Mouse (Mus musculus) brown adipose tissue, adult 24 weeks (tissue): Measurements from ENCODE around the gene Hpse. TPM values are rescaled to one million over a fixed set of nuclear protein-coding genes. Genes with fewer than 3 reads are reported as not detected.

Experiments used
- H3K27ac ChIP-seq: fragments of 200-500 bp; replicated peaks from 2 replicates; pipeline ENCODE4 v1.5.1; 2012; ENCODE audit warnings: low read depth, mild to moderate bottlenecking, low read length
- H3K4me1 ChIP-seq: fragments of 200-500 bp; 2 replicates; pipeline ENCODE4 v1.6.1; 2012; ENCODE audit warnings: low read length, mixed read lengths; ENCODE audit not compliant: control insufficient read depth, insufficient read depth, insufficient read length
- H3K4me3 ChIP-seq: fragments of 200-500 bp; 2 replicates; pipeline ENCODE4 v1.5.1; 2012; ENCODE audit warnings: low read depth, mild to moderate bottlenecking, low read length, moderate library complexity; ENCODE audit not compliant: insufficient read depth
- polyA plus RNA-seq: library from polyadenylated mRNA; stranded (reverse); fragments of >200 nt; gene quantifications from 2 replicates; pipeline ENCODE4 v1.2.4, GENCODE M21; 2012; ENCODE audit not compliant: missing spikeins, insufficient read depth, insufficient read length

Gene Hpse
- polyA plus RNA-seq, 1 experiment, result 1.1 TPM

DNA sequence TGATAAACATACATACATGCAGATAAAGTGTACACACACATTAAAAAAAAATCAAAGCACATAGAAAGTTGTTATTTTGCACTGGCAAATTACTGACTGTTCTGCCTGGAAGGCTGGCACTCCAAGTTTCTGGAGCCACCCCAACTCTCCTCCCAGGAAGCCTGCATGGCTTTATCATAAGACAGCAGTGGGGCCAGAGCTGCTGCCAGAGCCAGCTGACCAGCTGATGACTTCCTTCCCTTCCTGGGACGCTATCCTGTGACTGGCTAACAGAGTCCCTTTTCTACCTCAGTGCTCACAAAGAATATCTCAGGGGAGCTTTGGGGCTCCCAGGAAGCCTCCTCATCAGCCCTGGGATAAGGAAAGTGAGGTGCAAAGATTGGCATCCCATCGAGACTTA lies 9.5 kb downstream of the Hpse start:
- H3K27ac ChIP-seq, result no peak overlapping the region
- no peaks in the 10 kb centered on the region for H3K4me1 ChIP-seq
- no peak overlapping the region for H3K4me3 ChIP-seq

DNA sequence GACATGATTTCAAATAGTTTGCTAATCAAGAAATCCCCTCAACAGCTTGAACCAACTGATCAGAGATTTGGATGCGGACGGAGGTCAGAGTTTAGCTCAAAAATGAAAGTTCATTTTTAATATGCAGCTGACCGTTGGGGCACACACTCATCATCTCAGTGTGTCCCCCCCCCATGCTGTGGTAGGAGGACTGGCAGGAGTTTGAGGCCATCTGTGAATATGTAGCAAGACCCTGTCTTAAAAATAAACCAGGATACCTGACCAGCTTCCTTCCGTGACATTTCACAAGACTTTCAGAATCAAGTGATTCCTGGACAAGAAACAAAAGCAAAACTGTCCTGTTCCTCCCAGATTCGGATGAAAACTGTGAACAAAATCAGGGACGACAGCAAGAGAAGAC lies 10.5 kb downstream of the Hpse start:
- Histone ChIP-seq H3K27ac (no peak overlapping the region), H3K4me1 (no peaks in the 10 kb centered on the region), H3K4me3 (no peak overlapping the region)

DNA sequence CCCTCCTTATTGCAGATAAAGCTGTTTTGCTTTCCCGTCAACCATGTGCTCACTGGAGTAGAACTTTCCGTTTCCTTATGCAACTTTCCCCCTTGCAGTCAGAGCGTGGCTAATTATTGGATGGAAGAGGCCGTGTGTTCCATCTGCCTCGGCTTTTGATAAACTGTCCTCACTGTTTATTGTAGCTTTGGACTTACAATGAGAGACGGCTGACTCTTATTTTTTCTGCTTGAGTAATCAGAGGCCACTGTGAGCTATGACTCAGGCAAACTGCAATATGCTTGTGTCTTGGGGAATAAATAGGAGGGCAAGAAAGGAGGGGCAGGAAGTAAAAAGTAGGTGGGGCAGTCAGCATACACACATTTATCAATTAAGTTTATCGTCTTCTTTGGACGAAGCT lies 12.8 kb downstream of the Hpse start:
- Histone ChIP-seq H3K4me3 (no peak overlapping the region), H3K4me1 (no peaks in the 10 kb centered on the region), H3K27ac (no peak overlapping the region)

DNA sequence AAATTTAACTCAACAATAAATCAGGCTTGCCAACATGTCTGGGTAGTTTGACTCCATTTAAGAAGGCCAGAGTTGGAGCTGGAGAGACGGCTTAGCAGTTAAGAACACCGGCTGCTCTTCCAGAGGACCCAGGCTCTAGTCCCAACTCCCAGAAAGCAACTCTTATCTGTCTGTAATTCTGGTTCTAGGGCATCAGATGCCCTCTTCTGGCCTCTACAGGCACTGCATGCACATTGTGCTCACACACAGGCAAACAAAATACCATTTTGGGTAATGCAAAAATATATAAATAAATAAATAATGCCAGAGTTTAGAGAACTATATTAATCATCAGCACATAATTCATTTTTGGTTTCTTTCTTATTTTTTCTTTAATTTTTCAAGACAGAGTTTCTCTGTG lies 15.2 kb downstream of the Hpse start:
- H3K27ac ChIP-seq, result no peak overlapping the region
- no peak overlapping the region for H3K4me3 ChIP-seq
- H3K4me1 ChIP-seq, result no peaks in the 10 kb centered on the region

DNA sequence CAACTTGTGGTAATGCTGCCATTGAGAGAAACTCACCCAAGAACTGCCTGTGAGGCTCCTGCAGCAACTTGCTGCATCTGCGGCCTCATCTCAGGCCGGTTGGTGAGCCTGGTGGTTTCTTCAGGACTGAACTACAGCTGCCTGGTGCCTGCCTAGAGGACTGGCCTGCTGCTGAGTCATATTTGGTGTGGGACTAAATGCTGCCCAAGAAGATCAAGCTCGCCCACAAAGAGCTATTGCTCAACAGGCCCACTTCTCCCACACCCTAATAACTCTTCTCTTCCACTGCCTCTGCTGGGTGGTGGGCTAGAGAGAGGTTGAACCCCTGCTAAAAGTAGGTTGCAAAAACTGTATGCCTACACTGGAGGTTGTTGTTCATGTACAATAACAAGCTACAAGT lies 17.2 kb downstream of the Hpse start:
- Histone ChIP-seq H3K27ac (no peak overlapping the region), H3K4me3 (no peak overlapping the region), H3K4me1 (no peaks in the 10 kb centered on the region)

DNA sequence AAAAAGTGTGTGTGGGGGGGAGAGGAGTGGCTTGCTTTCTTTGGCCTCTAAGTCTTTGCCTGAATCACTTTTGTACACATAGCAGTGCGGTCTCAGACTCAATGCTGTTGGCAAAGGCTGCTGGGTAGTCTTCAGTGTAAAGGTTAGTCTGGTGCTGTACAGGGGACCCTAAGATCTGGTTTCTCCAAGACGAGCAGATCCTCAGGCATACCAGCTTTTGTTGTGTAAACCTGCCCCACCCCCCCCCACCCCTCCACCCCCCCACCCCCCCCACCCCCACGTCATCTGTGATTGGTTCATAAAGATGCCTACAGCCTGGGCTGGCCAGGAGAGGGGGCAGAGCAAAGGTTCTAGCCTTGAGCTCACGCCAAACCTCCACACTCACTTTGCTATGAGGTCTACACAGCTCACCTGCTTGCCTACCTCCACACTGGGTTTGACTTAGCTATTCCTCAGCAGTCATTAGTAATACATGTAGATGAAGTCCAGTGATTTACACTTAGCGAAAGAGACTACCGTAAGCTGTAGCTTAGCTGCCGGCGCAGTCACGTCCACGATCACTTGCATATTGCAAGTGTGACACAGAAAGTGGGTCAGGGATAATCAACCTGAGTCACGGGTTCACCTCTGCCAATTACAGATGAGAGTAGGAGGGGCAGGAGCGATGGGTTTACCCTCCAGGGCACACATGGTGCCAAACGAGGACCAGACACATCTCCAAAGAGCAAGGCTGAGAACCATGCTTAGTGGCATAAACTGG lies 18.5 kb downstream of the Hpse start:
- Histone ChIP-seq H3K4me3 (no peak overlapping the region), H3K27ac (no peak overlapping the region), H3K4me1 (no peaks in the 10 kb centered on the region)

DNA sequence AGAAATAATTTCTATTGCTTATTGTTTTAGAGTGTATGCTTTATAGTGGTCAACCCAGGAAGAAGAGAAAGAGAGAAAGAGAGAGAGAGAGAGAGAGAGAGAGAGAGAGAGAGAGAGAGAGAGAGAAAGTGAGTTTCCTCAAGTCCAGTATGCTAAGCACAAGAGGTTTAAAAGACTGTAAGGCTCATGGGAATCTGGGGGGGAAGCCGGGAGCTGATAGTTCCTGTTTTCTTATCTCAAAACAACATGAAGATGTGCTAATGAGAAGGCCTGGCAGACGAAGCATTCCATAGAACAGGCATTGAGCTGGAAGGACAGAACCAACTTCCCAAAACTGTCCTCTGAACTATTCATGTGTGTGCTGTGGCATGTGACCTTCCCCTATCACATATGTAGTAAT lies 21.6 kb downstream of the Hpse start:
- H3K4me1 ChIP-seq, result no peaks in the 10 kb centered on the region
- H3K27ac ChIP-seq, result no peak overlapping the region
- no peak overlapping the region for H3K4me3 ChIP-seq

DNA sequence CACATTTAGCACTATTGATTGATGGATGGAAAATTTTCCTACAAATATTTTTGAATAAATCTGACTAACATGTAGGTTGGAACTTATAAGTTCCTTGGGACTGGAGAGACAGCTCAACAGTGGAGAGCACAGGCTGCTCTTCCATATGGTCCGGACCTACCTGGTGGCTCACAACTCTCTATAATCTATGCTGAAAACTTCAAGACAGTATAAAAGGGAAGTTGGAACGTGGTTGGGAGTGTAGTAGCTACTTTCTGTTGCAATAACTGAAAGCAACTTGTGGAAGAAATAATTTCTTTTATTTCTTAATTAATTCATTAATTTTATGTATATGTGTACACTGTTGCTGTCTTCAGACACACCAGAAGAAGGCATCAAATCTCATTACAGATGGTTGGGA lies 22.1 kb downstream of the Hpse start:
- Histone ChIP-seq H3K27ac (no peak overlapping the region), H3K4me3 (no peak overlapping the region), H3K4me1 (no peaks in the 10 kb centered on the region)

DNA sequence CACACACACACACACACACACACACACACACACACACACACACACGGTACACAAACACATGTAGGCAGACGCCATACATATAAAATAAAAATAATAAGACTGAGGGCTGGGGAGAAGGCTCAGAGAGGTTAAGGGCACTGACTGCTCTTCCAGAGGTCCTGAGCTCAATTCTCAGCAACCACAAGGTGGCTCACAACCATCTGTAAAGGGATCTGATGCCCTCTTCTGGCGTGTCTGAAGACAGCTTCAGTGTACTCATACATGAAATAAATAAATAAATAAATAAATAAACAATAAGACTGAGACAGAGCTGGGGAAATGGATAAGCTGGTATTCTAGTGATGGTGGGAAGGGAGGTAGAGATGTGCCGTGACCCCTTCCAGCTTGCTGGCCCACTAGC lies 33.9 kb downstream of the Hpse start:
- Histone ChIP-seq H3K4me1 (no peaks in the 10 kb centered on the region), H3K27ac (no peak overlapping the region), H3K4me3 (no peak overlapping the region)

DNA sequence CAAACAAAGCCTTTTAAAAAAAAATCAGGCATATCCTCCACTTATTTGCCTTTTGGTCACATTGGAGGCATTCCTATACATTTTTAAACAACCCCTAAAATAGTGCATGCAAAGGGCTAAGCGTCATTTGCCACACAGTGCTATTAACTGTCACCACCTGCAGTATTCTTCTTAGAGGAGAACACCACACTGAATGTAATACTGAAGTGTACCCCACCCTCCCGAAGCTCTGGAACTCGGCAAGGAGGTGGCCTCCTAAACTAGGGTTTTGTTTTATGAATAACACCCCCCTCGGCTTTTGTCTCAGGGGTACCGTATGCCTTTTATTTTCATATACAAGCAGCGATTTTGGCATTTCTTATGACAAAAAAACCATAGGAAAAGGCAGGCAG lies 39.0 kb downstream of the Hpse start:
- no peak overlapping the region for H3K27ac ChIP-seq
- no peak overlapping the region for H3K4me3 ChIP-seq
- no peaks in the 10 kb centered on the region for H3K4me1 ChIP-seq

DNA sequence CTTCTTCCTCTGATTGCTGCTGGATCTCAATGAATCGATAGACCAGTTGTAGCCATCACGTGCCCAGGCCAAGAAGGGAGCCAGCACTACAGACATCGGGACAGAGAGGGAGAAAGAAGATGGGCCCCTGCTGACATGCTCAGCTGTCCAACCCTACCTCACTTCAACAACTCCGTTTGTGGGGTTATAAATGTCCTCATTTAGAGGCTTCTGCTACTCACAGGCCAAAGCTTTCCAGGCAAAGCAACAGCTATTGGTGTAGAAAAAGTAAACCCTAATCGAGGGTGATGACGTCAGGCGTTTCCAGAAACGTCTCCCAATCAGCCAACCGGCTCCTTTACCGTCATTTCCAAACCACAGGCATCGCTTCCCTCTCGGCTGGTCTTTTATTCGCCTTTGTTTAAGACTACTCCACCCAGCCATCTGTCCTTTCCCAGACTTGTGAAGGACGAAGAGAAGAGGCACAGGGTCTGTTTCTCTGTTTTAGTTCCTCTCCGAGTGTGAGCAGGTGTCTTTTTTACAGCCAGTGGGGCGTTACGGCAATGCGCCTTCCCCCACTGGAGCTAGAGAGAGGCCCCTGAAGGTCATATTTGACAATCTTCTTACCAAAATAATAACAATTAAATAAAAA lies 39.5 kb downstream of the Hpse start:
- no peak overlapping the region for H3K27ac ChIP-seq
- H3K4me1 ChIP-seq, result no peaks in the 10 kb centered on the region
- no peak overlapping the region for H3K4me3 ChIP-seq

DNA sequence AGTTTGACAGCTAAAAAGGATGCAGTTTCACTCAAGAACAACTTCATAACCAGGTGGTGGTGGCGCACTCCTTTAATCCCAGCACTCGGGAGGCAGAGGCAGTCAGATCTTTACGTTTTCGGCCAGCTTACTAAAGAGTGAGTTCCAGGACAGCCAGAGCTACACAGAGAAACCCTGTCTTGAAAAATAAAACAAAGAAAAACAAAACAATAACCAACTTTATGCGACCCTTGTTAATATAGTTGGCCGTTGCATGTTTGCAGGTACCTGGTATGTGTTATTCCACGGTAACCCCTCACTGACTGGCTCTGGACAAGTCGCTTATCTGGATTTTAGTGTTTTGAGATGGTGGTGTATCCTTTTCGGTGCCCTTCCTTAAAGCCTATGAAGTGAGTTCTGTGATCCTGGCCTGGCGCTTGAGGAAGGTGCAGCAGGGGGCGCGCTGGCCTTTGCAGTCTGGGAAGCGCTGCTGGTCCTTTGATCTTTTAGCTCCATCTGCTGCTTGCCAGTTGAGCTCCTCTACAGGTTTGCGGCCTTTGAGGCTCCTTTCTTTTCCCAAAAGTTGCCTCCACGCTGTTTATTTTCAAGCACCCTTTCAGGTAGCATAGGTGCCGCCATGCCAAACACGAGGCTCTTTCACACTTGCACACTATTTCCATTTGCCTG lies 44.7 kb downstream of the Hpse start, which contains the start of gene Coq2:
Gene Coq2 (minus strand): TSS at position 430 of the 666 bp plus-strand sequence.
- H3K27ac ChIP-seq, result no peak within 1 kb of the TSS
- peaks cover 4% of the 10 kb centered on the region; the same call in 1 of the 2 replicates for H3K4me1 ChIP-seq

DNA sequence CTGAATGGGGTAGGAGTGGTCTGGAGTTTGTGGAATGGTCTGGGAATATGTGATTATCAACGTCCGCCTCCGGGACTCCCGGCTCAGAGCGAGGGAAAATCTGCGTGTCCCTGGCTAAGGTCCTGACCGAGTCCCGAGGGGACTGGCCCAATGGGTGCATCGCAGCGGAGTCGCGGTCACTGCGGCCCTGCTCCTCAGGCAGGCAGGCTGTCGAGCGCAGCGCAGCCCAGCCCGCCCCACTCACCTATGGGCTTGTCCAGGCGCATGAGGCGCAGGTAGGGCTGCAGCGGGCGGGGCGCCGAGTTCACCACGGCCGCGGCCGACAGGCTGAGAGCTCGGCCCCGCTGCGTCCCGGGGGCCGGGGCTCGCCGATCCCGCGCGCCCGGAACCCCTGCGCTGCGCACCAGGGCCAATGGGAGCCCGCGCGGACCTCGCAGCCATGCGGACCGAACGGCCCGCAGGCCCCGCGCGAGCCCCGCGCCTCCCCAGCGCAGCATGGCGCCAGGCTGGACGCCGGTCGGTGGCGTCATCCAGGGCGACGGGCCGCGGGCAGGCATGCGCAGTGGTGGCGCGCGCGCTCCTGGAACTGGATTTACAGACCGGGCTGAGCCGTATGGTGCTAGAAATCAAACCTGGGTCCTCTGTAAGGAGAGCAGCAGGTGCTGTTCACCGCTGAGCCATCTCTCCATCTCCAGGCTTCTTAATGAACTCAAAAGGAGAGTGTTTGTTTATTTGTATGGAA lies 45.6 kb downstream of the Hpse start:
- Histone ChIP-seq H3K4me3 (peak overlapping the region; percentile 94), H3K4me1 (peaks cover 4% of the 10 kb centered on the region; the same call in 1 of the 2 replicates), H3K27ac (no peak overlapping the region)

More for the DNA sequence above, 44.7 kb downstream of the Hpse start, which contains the start of gene Coq2:
- peak within 1 kb of the TSS; percentile 94 for H3K4me3 ChIP-seq

DNA sequence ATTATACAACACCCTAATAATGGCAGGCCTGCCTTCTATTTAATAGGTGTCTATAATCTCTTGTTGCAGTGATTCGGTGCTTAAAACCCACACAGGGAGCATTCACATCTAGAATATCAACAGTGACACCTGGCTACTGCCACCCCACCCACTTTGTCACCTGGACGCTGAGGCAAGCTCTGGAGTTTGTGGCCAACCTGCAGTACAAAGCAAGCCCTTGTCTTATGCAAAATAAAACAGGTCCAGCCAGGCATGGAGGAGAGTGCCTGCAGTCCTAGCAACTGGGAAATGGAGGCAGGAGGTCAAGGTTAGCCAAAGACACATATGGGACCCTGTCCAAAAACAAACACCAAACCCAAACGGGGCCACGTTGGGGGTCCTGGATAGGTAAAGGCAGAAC lies 47.1 kb downstream of the Hpse start:
- no peak overlapping the region for H3K4me3 ChIP-seq
- peaks cover 4% of the 10 kb centered on the region; the same call in 1 of the 2 replicates for H3K4me1 ChIP-seq
- H3K27ac ChIP-seq, result no peak overlapping the region

DNA sequence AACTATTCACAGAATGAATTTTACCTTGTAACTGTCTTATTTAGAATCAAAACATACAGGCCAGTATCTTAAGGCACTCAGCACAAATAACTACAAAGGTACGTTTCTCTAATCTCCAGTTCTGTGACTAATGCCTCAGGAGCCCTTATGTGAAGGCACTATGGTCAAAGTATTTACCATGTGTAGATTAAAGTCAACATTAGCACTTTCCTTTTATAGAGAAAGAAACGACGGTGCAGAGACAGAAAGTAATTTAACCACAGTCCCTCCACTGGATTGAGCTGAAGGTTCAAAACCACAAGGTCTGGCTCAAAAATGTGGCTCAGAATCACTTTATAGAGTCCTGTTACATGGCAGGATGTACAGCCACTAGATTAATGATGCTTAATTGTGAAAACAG lies 47.6 kb downstream of the Hpse start:
- H3K27ac ChIP-seq, result no peak overlapping the region
- peaks cover 4% of the 10 kb centered on the region; the same call in 1 of the 2 replicates for H3K4me1 ChIP-seq
- H3K4me3 ChIP-seq, result no peak overlapping the region
